Mouse (Mus musculus): ENCODE measurements around the gene Mrrf.

- TF ChIP-seq CTCF (IDR thresholded peaks at IDR 0.05; ENCODE audit: insufficient read depth, low read length) (no peak), POLR2A (IDR thresholded peaks at IDR 0.05; ENCODE audit: borderline replicate concordance, extremely low read depth, low read depth, low read length) (no peak)
Observed at GRCm38 (mm10) chr2:36224599-36224998, 88.4 kb downstream of the Mrrf start.
